Mouse (Mus musculus) thymus, adult 2 months (tissue): ENCODE data around the gene Lin54. TPM values are rescaled to one million over a fixed set of nuclear protein-coding genes. Genes with fewer than 3 reads are reported as not detected.

Experiments used
- DNase-seq: peaks from one replicate; pipeline ENCODE4 v3.0.0; 2021
- H3K27ac ChIP-seq: fragments of 200-500 bp; 2 replicates; pipeline ENCODE4 v1.5.1; 2012; ENCODE audit warnings: low read length, control low read depth; ENCODE audit not compliant: control insufficient read depth, insufficient read depth
- H3K27me3 ChIP-seq: fragments of 200-500 bp; 2 replicates; pipeline ENCODE4 v1.6.1; 2012; ENCODE audit warnings: mild to moderate bottlenecking, low read length, moderate library complexity, mixed read lengths; ENCODE audit not compliant: control insufficient read depth, insufficient read depth
- H3K36me3 ChIP-seq: fragments of 200-500 bp; 2 replicates; pipeline ENCODE4 v1.6.1; 2012; ENCODE audit warnings: mild to moderate bottlenecking, low read length, moderate library complexity; ENCODE audit not compliant: control insufficient read depth, insufficient read depth
- H3K4me1 ChIP-seq: fragments of 200-500 bp; replicated peaks from 2 replicates; pipeline ENCODE4 v1.6.1; 2012; ENCODE audit warnings: low read length; ENCODE audit not compliant: control insufficient read depth, insufficient read depth
- H3K4me3 ChIP-seq: fragments of 200-500 bp; 2 replicates; pipeline ENCODE4 v1.5.1; 2012; ENCODE audit warnings: mild to moderate bottlenecking, low read length, control low read depth, moderate library complexity; ENCODE audit not compliant: control insufficient read depth, insufficient read depth
- CTCF ChIP-seq: fragments of 200-500 bp; IDR thresholded peaks from 2 replicates; pipeline ENCODE4 v1.5.1; 2012; ENCODE audit warnings: mild to moderate bottlenecking, control low read depth, low read length, moderate library complexity, borderline replicate concordance; ENCODE audit not compliant: control insufficient read depth, poor library complexity, insufficient read depth; ENCODE audit errors: extremely low read depth
- POLR2A ChIP-seq: fragments of 200-500 bp; IDR thresholded peaks from 2 replicates; pipeline ENCODE4 v1.6.1; 2012; ENCODE audit warnings: mild to moderate bottlenecking, low read length, control low read depth, moderate library complexity; ENCODE audit not compliant: control insufficient read depth, poor library complexity, insufficient read depth; ENCODE audit errors: extremely low read depth
- WGBS: fragments of 180-500 bp; shearing (Covaris S2); methylation state at CpG from one replicate; pipeline ENCODE4 v1.1.7; 2018; 5-methylcytosine and 5-hydroxymethylcytosine counted together
- polyA plus RNA-seq: library from polyadenylated mRNA; depleted of rRNA; stranded (reverse); fragments of >200 nt; gene quantifications from 2 replicates; pipeline ENCODE4 v1.2.3, GENCODE M21; 2012

Gene Lin54
- polyA plus RNA-seq, 1 experiment, result 12.7 TPM

- TF ChIP-seq CTCF (no peak), POLR2A (no peak)
- peaks cover 15% of the 10 kb centered on the region for H3K36me3 ChIP-seq
- 40% methylated on average over 3 of the region's 3 CpGs for WGBS
- DNase-seq, result no peak
- no peaks in the 10 kb centered on the region; the same call in 1 of the 2 replicates for H3K4me1 ChIP-seq
- H3K27ac ChIP-seq, result no peak overlapping the region
- H3K4me3 ChIP-seq, result no peak overlapping the region
- H3K27me3 ChIP-seq, result no peaks in the 10 kb centered on the region
Measured at GRCm38 (mm10) chr5:100476328-100476727, 24.1 kb downstream of the Lin54 start.

- 97% methylated on average over 7 of the region's 7 CpGs for WGBS
- H3K4me3 ChIP-seq, result no peak overlapping the region
- DNase-seq, result no peak
- peaks cover 4% of the 10 kb centered on the region for H3K36me3 ChIP-seq
- TF ChIP-seq CTCF, result no peak
- no peak for TF ChIP-seq POLR2A
- H3K27me3 ChIP-seq, result no peaks in the 10 kb centered on the region
- no peak overlapping the region for H3K27ac ChIP-seq
- no peaks in the 10 kb centered on the region for H3K4me1 ChIP-seq
Measured at GRCm38 (mm10) chr5:100467336-100467735, 33.1 kb downstream of the Lin54 start.

DNA sequence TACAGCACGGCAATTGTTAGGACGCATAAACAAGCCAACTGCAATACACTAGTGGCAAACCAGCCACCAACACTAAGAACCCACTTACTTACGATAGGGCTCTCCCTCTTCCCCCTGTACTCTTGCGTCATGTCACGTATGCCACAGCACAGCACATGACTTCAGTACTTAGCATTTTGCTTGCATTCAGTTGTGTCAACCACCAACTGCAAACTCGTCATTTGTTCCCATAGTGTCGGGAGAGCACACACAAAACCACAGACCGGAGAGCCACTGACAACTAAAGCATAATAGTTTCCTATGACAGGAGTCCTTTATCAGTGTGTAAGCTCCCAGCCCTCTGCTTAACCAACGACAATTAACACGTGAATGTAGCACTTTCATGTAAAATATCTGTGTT is 33.8 kb downstream of the Lin54 start:
- DNase-seq, result no peak
- TF ChIP-seq CTCF, result no peak
- TF ChIP-seq POLR2A, result no peak
- H3K4me1 ChIP-seq, result no peaks in the 10 kb centered on the region
- H3K4me3 ChIP-seq, result no peak overlapping the region
- H3K27ac ChIP-seq, result no peak overlapping the region
- no peaks in the 10 kb centered on the region for H3K36me3 ChIP-seq
- no peaks in the 10 kb centered on the region for H3K27me3 ChIP-seq
- WGBS, result 53% methylated on average over 10 of the region's 10 CpGs

- TF ChIP-seq POLR2A (no peak), CTCF (no peak)
- no peak overlapping the region for H3K27ac ChIP-seq
- WGBS, result 84% methylated on average over 2 of the region's 2 CpGs
- peaks cover 12% of the 10 kb centered on the region for H3K36me3 ChIP-seq
- no peaks in the 10 kb centered on the region for H3K27me3 ChIP-seq
- H3K4me3 ChIP-seq, result no peak overlapping the region
- H3K4me1 ChIP-seq, result no peaks in the 10 kb centered on the region
- no peak for DNase-seq
Measured at GRCm38 (mm10) chr5:100462374-100462773, 38.1 kb downstream of the Lin54 start.

- Histone ChIP-seq H3K36me3 (peaks cover 12% of the 10 kb centered on the region), H3K4me3 (no peak overlapping the region), H3K27ac (no peak overlapping the region), H3K27me3 (no peaks in the 10 kb centered on the region), H3K4me1 (no peaks in the 10 kb centered on the region)
- WGBS, result 96% methylated on average over 9 of the region's 9 CpGs
- DNase-seq, result no peak
- TF ChIP-seq POLR2A (no peak), CTCF (no peak)
Measured at GRCm38 (mm10) chr5:100461526-100461925, 38.9 kb downstream of the Lin54 start.

DNA sequence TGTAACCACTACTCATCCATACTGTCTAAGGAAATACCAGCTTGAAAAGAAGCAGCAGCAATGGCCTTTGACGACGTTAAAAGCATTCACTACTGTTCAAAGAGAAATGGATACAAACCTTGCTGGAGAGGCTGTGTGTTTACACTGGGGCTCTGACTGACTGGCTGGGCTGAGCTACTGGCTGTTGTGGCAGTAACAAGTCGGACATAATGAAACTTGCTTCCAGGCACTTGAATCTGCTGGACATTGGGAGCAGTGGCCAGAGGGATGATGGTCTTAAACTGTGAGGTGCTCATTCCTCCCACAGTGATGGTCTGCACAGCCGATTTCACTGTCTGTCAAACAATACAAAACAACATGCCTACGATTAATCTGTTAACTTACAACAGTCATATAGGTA is 41.0 kb downstream of the Lin54 start:
- H3K27ac ChIP-seq, result no peak overlapping the region
- peaks cover 12% of the 10 kb centered on the region for H3K36me3 ChIP-seq
- no peaks in the 10 kb centered on the region for H3K27me3 ChIP-seq
- no peak overlapping the region for H3K4me3 ChIP-seq
- H3K4me1 ChIP-seq, result no peaks in the 10 kb centered on the region
- WGBS, result 98% methylated on average over 5 of the region's 5 CpGs
- TF ChIP-seq POLR2A, result no peak
- DNase-seq, result no peak

DNA sequence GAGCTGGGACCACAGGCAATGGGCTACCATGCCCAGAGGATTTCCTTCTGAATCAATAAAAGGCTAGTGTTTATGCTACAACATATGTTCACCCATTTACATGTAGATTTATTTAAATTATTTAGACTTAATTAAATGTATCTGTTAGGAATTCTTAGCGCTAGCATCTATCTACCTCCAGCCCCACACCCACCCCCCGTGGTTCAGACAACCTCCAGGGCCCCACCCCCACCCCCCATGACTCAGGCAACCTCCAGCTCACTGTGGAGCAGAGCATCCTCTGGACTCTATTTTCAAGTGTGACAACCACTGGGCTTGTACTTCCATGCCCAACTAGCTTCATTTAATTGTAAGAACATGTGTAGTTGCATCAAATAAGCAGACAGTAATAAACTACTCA is 48.6 kb downstream of the Lin54 start:
- WGBS, result 94% methylated on average over 2 of the region's 2 CpGs
- Histone ChIP-seq H3K27ac (no peak overlapping the region), H3K4me1 (no peaks in the 10 kb centered on the region), H3K4me3 (no peak overlapping the region), H3K27me3 (no peaks in the 10 kb centered on the region), H3K36me3 (peaks cover 57% of the 10 kb centered on the region)
- TF ChIP-seq POLR2A (no peak), CTCF (no peak)
- DNase-seq, result no peak
